ENCODE assay signal across 22 mouse cellular contexts in the genomic region with DNA sequence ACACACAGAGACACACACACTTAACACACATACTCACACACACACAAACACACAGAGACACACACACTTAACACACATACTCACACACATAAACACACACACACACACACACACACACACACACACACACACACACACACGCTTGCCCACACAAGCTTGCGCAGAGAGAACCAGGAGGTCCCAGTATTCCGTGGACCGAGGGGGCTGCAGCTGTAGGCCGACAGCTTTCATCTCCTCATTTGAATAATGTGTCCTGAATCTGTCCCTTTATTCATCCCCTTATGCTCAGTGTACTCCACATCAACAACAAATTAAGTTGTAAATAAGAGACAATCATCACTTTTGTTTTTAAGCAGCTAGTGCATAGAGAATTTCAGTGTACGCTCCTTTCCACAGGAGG. TPM values are rescaled to one million over a fixed set of nuclear protein-coding genes. Genes with fewer than 3 reads are reported as not detected.
"Had no signal": no experiment of that assay in that cellular context is flagged by ENCODE, and none has a peak within 500 bp of the region (broad histone marks: within the 10 kb centered on the region; RNA-seq: fewer than 3 reads in every experiment).

No protein-coding gene starts in this region.

- H3K27me3 ChIP-seq: heart, embryonic 12.5 days; hindbrain, embryonic 13.5 days; liver, embryonic 12.5 days had no signal

- H3K9me3 ChIP-seq: heart, embryonic 10.5 days; heart, embryonic 12.5 days; hindbrain, embryonic 13.5 days; hindbrain, embryonic 15.5 days; limb, embryonic 13.5 days; limb, embryonic 15.5 days; liver, embryonic 12.5 days had no signal

- H3K4me1 ChIP-seq: liver, embryonic 12.5 days had no signal

- DNase-seq: gastrocnemius, postnatal 14 days; gastrocnemius, postnatal 36 days; heart, adult 18-20 months; heart, postnatal 10 days; kidney, adult 11 months; kidney, adult 8-10 months; kidney, postnatal 10 days; kidney, postnatal 25 days; kidney, postnatal 4 days; left cerebral cortex, postnatal 4 days had no signal

- ATAC-seq: hindbrain, postnatal 0 days; intestine, embryonic 16.5 days; liver, embryonic 12.5 days had no signal

- H3K36me3 ChIP-seq: hindbrain, embryonic 13.5 days; hindbrain, embryonic 15.5 days; limb, embryonic 13.5 days; limb, embryonic 15.5 days; liver, embryonic 12.5 days had no signal

- H3K27ac ChIP-seq: heart, embryonic 10.5 days; hindbrain, embryonic 13.5 days; hindbrain, embryonic 15.5 days; hindbrain, postnatal 0 days; left cerebral cortex, adult 2 months; limb, embryonic 13.5 days; limb, embryonic 15.5 days; liver, embryonic 12.5 days; liver, embryonic 14.5 days had no signal

- H3K4me2 ChIP-seq: heart, embryonic 12.5 days; hindbrain, embryonic 13.5 days; hindbrain, embryonic 15.5 days; limb, embryonic 13.5 days; limb, embryonic 15.5 days; liver, embryonic 12.5 days had no signal

- H3K9ac ChIP-seq: heart, embryonic 12.5 days; hindbrain, embryonic 13.5 days; hindbrain, embryonic 15.5 days; limb, embryonic 13.5 days; limb, embryonic 15.5 days; liver, embryonic 12.5 days; liver, embryonic 14.5 days had no signal

- H3K4me3 ChIP-seq: heart, embryonic 10.5 days; heart, embryonic 12.5 days; hindbrain, embryonic 13.5 days; hindbrain, embryonic 15.5 days; left cerebral cortex, adult 2 months; limb, embryonic 13.5 days; limb, embryonic 15.5 days; liver, embryonic 12.5 days had no signal

RNA-seq across cellular contexts. Expression of a gene that starts 17.9 kb away (rescaled TPM):
- total RNA-seq: hematopoietic stem cell, adult 5-6 weeks had no signal
